Mouse (Mus musculus) urinary bladder, postnatal 4 days (tissue): ENCODE measurements at regions not wholly inside any gene's neighbourhood (a gene's known extent, or its start where the extent isn't known, plus 50 kb on each side); places are given as distances from the start of the nearest gene placed in this dataset.
A peak's percentile ranks its signal among the peaks of the same experiment; 100 is the strongest.

Experiments used
- DNase-seq, 2 experiments: peaks; one replicate each; pipeline ENCODE4 v3.0.0; 2021 to 2022; ENCODE audit warnings: low spot score in 2 of 2

- DNase-seq, result no peak
Observed at GRCm38 (mm10) chr15:36380461-36381227, 626.9 kb downstream of the Zfp706 start.

GRCm38 (mm10) chr15:36378640-36379039, 628.9 kb downstream of the Zfp706 start:
- DNase-seq, result no peak

GRCm38 (mm10) chr15:36376551-36376950, 631.0 kb downstream of the Zfp706 start:
- DNase-seq, result no peak

- DNase-seq, result no peak
Observed at GRCm38 (mm10) chr15:36375549-36375885, 632.1 kb downstream of the Zfp706 start.

- DNase-seq, result peak in 1 of 2 experiments; percentile 64
Observed at GRCm38 (mm10) chr15:36374732-36375548, 632.6 kb downstream of the Zfp706 start.

GRCm38 (mm10) chr15:36373900-36374611, 633.5 kb downstream of the Zfp706 start:
- peak in 1 of 2 experiments; percentile 42 for DNase-seq

GRCm38 (mm10) chr15:36373481-36373880, 634.1 kb downstream of the Zfp706 start:
- no peak for DNase-seq

- DNase-seq, result no peak
Observed at GRCm38 (mm10) chr15:36371382-36371781, 636.2 kb downstream of the Zfp706 start.

- no peak for DNase-seq
Observed at GRCm38 (mm10) chr15:36370906-36371305, 636.7 kb downstream of the Zfp706 start.

- no peak for DNase-seq
Observed at GRCm38 (mm10) chr15:36367296-36367695, 640.3 kb downstream of the Zfp706 start.

- DNase-seq, result no peak
Observed at GRCm38 (mm10) chr15:36364757-36365156, 642.8 kb downstream of the Zfp706 start.

- no peak for DNase-seq
Observed at GRCm38 (mm10) chr15:36364062-36364461, 643.5 kb downstream of the Zfp706 start.

- DNase-seq, result no peak
Observed at GRCm38 (mm10) chr15:36362911-36363565, 644.5 kb downstream of the Zfp706 start.

- no peak for DNase-seq
Observed at GRCm38 (mm10) chr15:36361522-36362148, 645.9 kb downstream of the Zfp706 start.

GRCm38 (mm10) chr15:36360694-36361521, 646.7 kb downstream of the Zfp706 start:
- no peak for DNase-seq

- no peak for DNase-seq
Observed at GRCm38 (mm10) chr15:36355851-36356250, 651.7 kb downstream of the Zfp706 start.

GRCm38 (mm10) chr15:36354545-36354944, 653.0 kb downstream of the Zfp706 start:
- no peak for DNase-seq

GRCm38 (mm10) chr15:36353793-36354192, 653.8 kb downstream of the Zfp706 start:
- DNase-seq, result no peak

GRCm38 (mm10) chr15:36352929-36353328, 654.6 kb downstream of the Zfp706 start:
- no peak for DNase-seq

GRCm38 (mm10) chr15:36351693-36352092, 655.9 kb downstream of the Zfp706 start:
- DNase-seq, result no peak
